Mouse (Mus musculus) monocyte, adult 5-6 weeks (primary cell): ENCODE data around the gene Vezt. TPM values are rescaled to one million over a fixed set of nuclear protein-coding genes. Genes with fewer than 3 reads are reported as not detected.

Experiments
- ATAC-seq: fragments of 153-309, 156-312 bp; replicated peaks from 2 replicates; pipeline ENCODE4 v1.8.0; 2017; ENCODE audit warnings: mild to moderate bottlenecking; ENCODE audit not compliant: low TSS enrichment, insufficient number of reproducible peaks, severe bottlenecking, poor library complexity, low FRiP score
- total RNA-seq: library from RNA; stranded (forward); fragments of 200-1000, 200-491, 200-594 nt; gene quantifications from 3 replicates; pipeline ENCODE4 v1.2.3, GENCODE M21; 2017

Vezt gene
- total RNA-seq = 3.3 to 7.3 TPM (median 3.7 TPM) in 3 replicates

DNA sequence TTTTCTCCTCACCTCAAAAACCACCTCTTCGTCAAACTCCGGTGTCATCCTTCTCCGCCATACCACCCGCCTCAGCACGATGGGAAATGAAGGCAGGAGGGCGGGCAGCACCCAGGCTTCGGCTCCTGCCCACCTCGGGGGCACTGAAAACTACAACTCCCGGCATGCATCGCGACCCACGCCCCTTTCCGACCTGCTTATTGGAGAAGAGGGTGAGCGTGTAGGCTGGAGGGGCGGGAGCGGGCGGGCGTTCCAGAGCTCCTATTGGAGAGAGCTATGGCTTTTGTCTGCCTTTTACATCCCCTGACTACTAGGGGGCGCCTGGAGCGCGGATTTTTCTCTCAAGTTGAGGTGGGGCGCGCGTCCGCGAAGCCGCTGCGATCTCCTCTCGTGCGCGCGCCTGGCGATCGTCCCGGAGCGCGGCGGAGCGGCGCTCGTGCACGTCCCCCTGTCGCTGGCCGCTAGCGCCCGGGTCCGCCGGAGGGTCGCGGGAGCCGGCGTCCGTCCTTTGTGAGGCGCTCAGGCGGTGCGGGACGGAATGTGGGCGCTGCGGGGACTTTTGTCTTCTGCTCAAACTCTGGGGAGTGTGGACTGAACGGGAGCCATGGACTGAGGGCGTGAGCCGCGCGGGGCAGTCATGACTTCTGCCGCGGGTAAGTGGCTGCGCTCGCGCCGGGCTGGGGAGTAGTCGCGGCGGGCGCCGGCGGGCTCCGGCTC, at the start of gene Vezt, which contains the start of gene Fgd6:
Gene Vezt, minus strand, starts transcription at position 160 of the 717 bp plus-strand sequence.
Gene Fgd6, plus strand, starts transcription at position 344 of the 717 bp plus-strand sequence.
- peak; percentile 93 for ATAC-seq

- ATAC-seq = peak; percentile 40; the same call in 1 of the 2 replicates
These were observed 46.6 kb upstream of the Vezt start for GRCm38 (mm10) chr10:94082040-94082734.

- no peak for ATAC-seq
These were observed 45.1 kb upstream of the Vezt start for GRCm38 (mm10) chr10:94080740-94081139.

GRCm38 (mm10) chr10:94076966-94077825, 41.6 kb upstream of the Vezt start:
- no peak for ATAC-seq

DNA sequence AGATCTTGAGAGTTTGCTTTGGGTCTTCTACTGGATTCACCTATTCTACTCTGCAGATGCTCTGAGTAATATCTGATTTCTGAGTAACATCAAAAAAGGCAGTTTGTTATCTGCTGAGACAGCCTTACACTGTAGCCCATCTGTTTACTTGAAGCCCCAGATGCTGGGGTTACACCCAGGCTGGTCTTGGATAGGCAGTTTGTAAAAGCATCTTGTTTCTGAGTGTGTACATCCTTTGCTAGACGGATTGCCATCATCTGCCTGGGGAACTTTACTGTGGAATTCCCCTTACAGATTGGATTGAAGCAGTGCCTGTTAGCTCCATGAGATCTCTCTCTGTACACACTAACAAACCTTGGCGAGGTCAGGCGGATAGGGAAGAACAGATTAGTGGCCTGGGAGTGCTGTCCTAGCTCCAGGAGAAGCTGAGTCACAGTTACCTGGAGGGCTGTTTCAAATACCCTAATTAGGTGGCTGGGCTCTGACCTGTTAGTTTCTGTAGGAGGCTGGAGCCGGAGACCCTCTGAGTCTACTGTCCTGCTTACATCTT, 37.4 kb upstream of the Vezt start:
- ATAC-seq = no peak

- ATAC-seq = no peak
These were observed 36.8 kb upstream of the Vezt start for GRCm38 (mm10) chr10:94072261-94072915.

GRCm38 (mm10) chr10:94071641-94072040, 36.0 kb upstream of the Vezt start:
- no peak for ATAC-seq

DNA sequence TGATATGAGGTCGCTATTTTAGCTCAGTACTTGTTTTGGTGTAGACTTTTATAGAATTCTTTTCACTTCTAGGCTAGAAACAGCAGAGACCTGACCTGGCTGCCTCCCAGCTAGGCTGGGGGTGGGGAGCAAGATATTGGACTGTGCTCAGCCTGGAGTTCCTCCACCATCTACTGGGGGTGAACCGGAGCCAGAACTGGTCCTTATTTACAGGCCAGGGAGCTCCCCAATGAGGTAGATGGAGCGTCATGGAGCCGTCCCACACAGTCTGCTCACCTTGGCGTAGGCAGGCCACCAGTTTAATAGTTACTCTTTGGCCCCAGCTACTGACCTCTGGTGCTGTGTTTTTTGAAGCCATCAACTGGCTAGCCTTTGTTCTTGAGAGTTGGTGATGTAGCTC, 33.1 kb upstream of the Vezt start:
- ATAC-seq = no peak

DNA sequence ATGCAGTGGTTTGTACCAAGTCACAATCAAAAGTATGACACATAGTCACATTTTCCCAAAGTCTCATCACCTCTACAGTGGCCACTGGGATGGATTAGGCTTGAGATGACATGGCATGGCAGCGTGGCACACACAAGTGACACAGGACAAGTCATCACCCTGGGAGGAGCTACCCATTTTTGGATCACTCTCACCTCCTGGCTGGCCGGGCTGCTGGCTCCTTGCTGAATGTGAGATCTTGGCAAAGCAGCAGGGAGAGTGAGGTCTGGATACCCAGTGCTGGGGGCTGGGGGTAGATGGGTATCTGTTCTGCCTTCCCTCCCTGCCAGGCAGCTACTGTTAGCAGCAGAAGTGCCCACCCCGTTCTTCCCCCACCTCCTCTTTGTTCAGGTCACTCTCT, 31.3 kb upstream of the Vezt start:
- no peak for ATAC-seq

GRCm38 (mm10) chr10:94062357-94062756, 26.7 kb upstream of the Vezt start:
- ATAC-seq = no peak

GRCm38 (mm10) chr10:94060190-94060589, 24.6 kb upstream of the Vezt start:
- no peak for ATAC-seq

DNA sequence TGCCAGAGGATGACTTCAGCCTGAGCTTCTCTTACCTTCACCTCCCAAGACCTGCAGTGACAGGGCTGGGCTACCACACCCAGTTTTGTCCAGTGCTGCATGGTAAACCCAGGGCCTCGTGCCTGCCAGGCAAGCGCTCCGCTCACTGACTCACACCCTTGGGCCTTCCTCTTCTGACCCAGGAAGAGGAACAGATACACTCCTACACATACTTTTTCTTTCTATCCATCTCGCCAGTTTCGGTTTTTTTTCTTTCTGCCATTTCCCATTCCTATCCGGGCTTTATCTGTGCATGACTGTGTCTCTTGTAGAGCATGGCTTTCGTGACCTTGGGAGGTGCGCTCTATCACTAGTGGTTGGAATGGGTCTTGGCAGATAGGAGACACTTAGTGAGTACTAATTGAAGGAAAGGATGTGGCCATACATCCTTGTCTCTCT, 24.0 kb upstream of the Vezt start:
- ATAC-seq = 0 out of 2 replicates have a peak, but pooled peaks have one; percentile 35

- ATAC-seq = no peak
These were observed 20.9 kb upstream of the Vezt start for GRCm38 (mm10) chr10:94056487-94056886.

GRCm38 (mm10) chr10:94050736-94051135, 15.1 kb upstream of the Vezt start:
- ATAC-seq = no peak

- ATAC-seq = no peak
These were observed 13.5 kb upstream of the Vezt start for GRCm38 (mm10) chr10:94049121-94049520.

- no peak for ATAC-seq
These were observed 12.4 kb upstream of the Vezt start for GRCm38 (mm10) chr10:94047845-94048559.

DNA sequence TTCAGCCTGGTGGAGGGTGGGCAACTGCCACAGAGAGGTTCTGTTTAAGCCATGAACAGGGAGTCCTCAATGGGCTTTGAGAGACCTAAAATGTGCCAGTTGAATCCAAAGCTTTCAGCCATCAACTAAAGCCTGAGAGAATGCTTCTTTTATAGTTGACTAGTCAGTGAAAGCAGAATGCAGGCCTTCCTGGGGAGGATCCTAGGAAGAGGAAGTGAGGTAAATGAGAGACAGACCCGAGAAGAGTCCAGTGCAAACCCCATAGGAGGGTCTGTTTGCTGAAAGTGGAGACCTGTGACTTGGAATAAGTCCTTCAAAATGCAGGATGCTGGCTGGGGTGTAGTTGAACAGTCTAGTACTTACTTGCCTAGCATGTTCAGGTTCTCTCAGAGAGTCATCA, 11.4 kb upstream of the Vezt start:
- ATAC-seq = no peak

DNA sequence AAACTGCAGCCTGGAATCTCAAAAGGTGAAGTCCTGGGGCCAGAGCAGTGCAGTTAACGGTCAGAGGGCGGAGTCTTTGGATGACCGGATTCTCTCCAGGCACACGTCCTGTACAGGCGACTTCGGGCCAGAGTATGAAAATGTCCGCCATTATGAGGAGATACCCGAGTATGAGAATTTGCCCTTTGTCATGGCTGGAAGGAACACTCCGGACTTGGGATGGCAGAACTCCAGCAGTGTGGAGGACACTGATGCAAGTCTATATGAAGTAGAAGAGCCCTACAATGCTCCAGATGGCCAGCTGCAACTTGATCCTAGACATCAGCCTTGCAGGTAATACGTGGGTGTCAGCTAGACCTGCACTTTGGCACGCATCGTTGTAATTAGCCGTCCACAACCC, 9.7 kb upstream of the Vezt start:
- ATAC-seq = no peak
